Mouse (Mus musculus): ENCODE data around the gene Dlgap1. TPM values are rescaled to one million over a fixed set of nuclear protein-coding genes. Genes with fewer than 3 reads are reported as not detected.
A peak's percentile ranks its signal among the peaks of the same experiment; 100 is the strongest.
"Not testable (repeated sequence)": the region's sequence is repeated elsewhere in the genome, so short reads cannot be mapped to it uniquely, and the experiment has no call there.

Gene Dlgap1
- polyA plus RNA-seq, 1 experiment from 2014 or later = 0.50 TPM

DNA sequence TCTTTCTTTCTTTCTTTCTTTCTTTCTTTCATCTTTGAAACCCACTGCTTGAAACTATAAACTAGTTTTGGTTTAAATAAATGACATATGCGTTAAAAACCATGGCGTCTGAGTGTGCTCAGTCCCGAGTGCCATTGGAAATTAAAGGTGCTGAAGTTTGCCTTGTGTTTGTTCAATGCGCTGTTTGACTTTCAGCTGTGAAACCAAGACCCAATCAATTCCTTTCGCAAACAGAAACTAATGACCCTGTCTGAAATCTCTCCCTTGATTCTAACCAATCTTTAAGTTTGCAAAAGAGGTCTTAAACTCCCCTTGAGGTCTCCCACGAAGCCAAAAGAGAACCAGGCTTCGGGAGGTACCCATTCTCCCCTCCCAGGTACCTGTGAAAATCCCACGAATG, 854.2 kb downstream of the Dlgap1 start:
- no peak overlapping the region for H3K4me3 ChIP-seq
- 73% methylated on average over 8 of the region's 8 CpGs for WGBS
- H3K27ac ChIP-seq = no peak overlapping the region
- no peak overlapping the region for H3K9ac ChIP-seq
- peaks cover 22% of the 10 kb centered on the region for H3K27me3 ChIP-seq
- no peaks in the 10 kb centered on the region for H3K36me3 ChIP-seq
- no peak for ATAC-seq (replicated peaks; ENCODE audit: insufficient number of reproducible peaks, insufficient read depth, low FRiP score, low read depth)
- no peak overlapping the region for H3K4me2 ChIP-seq
- no peaks in the 10 kb centered on the region for H3K9me3 ChIP-seq (replicated peaks)
- peaks cover 2% of the 10 kb centered on the region; the same call in 1 of the 2 replicates for H3K4me1 ChIP-seq (replicated peaks)

DNA sequence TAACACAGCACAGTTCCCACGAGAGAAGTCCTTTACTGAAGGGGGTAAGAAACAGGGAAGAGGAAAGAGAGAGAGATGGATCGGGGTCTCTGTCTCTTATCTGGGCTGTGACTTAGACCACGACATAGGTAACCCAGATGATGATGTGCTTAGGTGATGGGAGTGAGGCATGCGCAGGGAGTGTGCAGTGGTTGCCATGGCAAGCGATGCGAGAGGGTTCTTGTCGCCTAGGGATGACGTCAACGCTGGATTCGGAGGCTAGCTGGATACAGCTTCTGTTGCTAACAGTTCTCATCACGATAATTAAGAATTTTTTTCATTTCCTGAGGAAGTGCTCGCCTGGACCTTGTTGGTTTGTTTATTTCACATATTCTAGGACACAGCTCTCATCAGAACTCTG, 857.4 kb downstream of the Dlgap1 start:
- H3K27me3 ChIP-seq = no peaks in the 10 kb centered on the region
- no peaks in the 10 kb centered on the region for H3K36me3 ChIP-seq
- ATAC-seq (replicated peaks; ENCODE audit: insufficient number of reproducible peaks, insufficient read depth, low FRiP score, low read depth) = no peak
- WGBS = 75% methylated on average over 12 of the region's 12 CpGs
- H3K4me1 ChIP-seq (replicated peaks) = no peaks in the 10 kb centered on the region
- no peak overlapping the region for H3K4me3 ChIP-seq
- no peak overlapping the region for H3K4me2 ChIP-seq
- H3K9ac ChIP-seq = no peak overlapping the region
- no peak overlapping the region for H3K27ac ChIP-seq
- no peaks in the 10 kb centered on the region for H3K9me3 ChIP-seq (replicated peaks)

DNA sequence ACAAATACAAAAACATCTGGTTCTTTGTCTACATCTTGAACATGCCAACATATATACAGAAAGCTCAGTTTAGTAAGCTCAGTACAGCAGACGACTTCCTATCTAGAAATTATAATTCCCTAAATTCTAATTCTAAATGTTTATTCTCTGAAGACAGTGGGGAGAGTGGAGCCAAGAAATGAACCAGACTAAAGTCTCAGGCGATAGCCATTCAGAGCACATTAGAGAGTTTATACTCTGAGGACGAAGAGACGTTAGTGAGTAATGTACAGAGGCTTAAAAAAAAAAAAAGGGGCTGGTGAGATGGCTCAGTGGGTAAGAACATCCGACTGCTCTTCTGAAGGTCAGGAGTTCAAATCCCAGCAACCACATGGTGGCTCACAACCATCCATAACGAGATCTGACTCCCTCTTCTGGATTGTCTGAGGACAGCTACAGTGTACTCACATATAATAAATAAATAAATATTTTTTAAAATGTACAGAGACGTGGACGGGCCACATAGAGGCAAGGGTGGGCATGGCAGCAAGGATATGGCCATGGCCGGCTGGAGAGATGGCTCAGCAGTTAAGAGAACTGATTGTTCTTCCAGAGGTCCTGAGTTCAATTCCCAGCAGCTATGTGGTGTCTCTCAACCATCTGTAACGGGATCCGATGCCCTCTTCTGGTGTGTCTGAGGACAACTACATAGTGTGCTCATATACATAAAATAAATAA, 858.7 kb downstream of the Dlgap1 start:
- ATAC-seq (replicated peaks; ENCODE audit: insufficient number of reproducible peaks, insufficient read depth, low FRiP score, low read depth); H3K4me3 ChIP-seq; H3K4me1 ChIP-seq (replicated peaks); H3K27me3 ChIP-seq; H3K36me3 ChIP-seq; H3K9me3 ChIP-seq (replicated peaks); H3K9ac ChIP-seq; H3K4me2 ChIP-seq; H3K27ac ChIP-seq: not testable (repeated sequence)
- 82% methylated on average over 11 of the region's 11 CpGs for WGBS

GRCm38 (mm10) chr17:70828180-70828528, 859.3 kb downstream of the Dlgap1 start:
- no peak overlapping the region for H3K27ac ChIP-seq
- WGBS = 77% methylated on average over 4 of the region's 4 CpGs
- ATAC-seq (replicated peaks; ENCODE audit: insufficient number of reproducible peaks, insufficient read depth, low FRiP score, low read depth) = no peak

GRCm38 (mm10) chr17:70828569-70828968, 859.7 kb downstream of the Dlgap1 start:
- H3K9ac ChIP-seq = no peak overlapping the region
- H3K36me3 ChIP-seq = no peaks in the 10 kb centered on the region
- H3K27ac ChIP-seq = no peak overlapping the region
- H3K4me2 ChIP-seq = no peak overlapping the region
- no peak for ATAC-seq (replicated peaks; ENCODE audit: insufficient number of reproducible peaks, insufficient read depth, low FRiP score, low read depth)
- no peak overlapping the region for H3K4me3 ChIP-seq
- WGBS = 78% methylated on average over 2 of the region's 2 CpGs
- no peaks in the 10 kb centered on the region for H3K4me1 ChIP-seq (replicated peaks)
- H3K9me3 ChIP-seq (replicated peaks) = no peaks in the 10 kb centered on the region
- H3K27me3 ChIP-seq = peaks cover 3% of the 10 kb centered on the region

More at GRCm38 (mm10) chr17:70828180-70828528, 859.3 kb downstream of the Dlgap1 start:
- Histone ChIP-seq H3K4me2 (no peak overlapping the region), H3K4me1 (replicated peaks) (no peaks in the 10 kb centered on the region), H3K9me3 (replicated peaks) (no peaks in the 10 kb centered on the region), H3K36me3 (no peaks in the 10 kb centered on the region), H3K27me3 (no peaks in the 10 kb centered on the region; the same call in 1 of the 2 replicates), H3K9ac (no peak overlapping the region), H3K4me3 (no peak overlapping the region)

DNA sequence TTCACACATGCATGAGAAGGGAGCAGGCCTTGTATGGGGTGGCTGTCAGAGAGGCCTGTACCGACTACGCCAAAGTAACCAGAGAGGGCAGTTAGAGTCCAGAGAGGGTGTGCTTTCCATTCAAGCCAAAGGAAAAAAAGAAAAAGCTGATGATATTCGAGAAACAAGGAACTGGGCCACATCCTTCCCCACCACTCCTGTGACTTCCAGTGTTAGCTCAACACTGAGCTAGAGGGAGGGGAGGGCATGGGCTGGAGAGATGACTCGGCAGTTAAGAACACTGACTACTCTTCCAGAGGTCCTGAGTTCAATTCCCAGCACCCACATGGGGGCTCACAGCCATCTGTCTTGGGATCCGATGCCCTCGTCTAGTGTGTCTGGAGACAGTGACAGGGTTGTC, 860.3 kb downstream of the Dlgap1 start:
- Histone ChIP-seq H3K27me3 (peaks cover 5% of the 10 kb centered on the region), H3K4me3 (no peak overlapping the region), H3K4me1 (replicated peaks) (peaks cover under 1% of the 10 kb centered on the region), H3K4me2 (no peak overlapping the region), H3K27ac (no peak overlapping the region), H3K36me3 (no peaks in the 10 kb centered on the region), H3K9ac (no peak overlapping the region), H3K9me3 (replicated peaks) (no peaks in the 10 kb centered on the region)
- 81% methylated on average over 6 of the region's 6 CpGs for WGBS
- ATAC-seq (replicated peaks; ENCODE audit: insufficient number of reproducible peaks, insufficient read depth, low FRiP score, low read depth) = no peak

DNA sequence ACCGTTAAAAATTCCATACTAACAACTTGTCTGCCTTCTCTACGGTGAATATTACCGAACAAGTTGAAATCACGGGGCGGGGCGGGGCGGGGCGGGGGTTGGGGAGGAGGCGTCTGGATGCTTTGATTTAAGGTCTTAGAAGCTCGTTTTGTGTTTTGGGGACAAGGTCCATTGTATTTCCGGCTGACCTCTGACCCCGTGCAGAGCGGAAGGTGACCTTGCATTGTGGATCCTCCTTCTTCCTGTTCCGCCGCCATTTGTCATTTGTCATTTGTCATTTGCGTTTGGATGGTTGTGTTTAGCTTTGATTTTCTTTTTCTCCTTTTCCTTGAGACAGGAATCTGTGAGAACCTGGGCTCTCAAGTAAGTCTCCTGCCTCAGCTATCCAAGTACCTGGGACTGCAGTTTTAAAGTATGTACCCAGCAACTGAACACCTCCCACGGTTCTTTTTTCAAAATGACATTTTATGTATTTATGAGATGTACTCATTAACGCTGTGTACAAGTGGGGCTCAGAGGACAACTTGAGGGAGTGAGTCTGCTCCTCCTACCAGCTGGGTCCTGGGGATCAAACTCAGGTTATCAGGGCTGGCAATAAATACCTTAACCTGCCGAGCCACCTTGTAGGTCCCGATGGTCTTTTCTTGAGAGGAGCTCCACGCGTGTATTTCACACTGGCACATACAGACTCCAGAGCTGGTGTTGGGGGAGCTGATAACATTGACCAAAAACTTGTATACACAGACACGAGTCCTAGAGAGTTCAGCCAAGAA, 861.3 kb downstream of the Dlgap1 start:
- no peak for ATAC-seq (replicated peaks; ENCODE audit: insufficient number of reproducible peaks, insufficient read depth, low FRiP score, low read depth)
- H3K4me1 ChIP-seq (replicated peaks) = peaks cover 10% of the 10 kb centered on the region
- peaks cover 5% of the 10 kb centered on the region for H3K27me3 ChIP-seq
- no peaks in the 10 kb centered on the region for H3K9me3 ChIP-seq (replicated peaks)
- no peak overlapping the region for H3K4me3 ChIP-seq
- H3K27ac ChIP-seq = no peak overlapping the region
- WGBS = 84% methylated on average over 23 of the region's 23 CpGs
- no peak overlapping the region for H3K4me2 ChIP-seq
- no peaks in the 10 kb centered on the region for H3K36me3 ChIP-seq
- H3K9ac ChIP-seq = no peak overlapping the region

DNA sequence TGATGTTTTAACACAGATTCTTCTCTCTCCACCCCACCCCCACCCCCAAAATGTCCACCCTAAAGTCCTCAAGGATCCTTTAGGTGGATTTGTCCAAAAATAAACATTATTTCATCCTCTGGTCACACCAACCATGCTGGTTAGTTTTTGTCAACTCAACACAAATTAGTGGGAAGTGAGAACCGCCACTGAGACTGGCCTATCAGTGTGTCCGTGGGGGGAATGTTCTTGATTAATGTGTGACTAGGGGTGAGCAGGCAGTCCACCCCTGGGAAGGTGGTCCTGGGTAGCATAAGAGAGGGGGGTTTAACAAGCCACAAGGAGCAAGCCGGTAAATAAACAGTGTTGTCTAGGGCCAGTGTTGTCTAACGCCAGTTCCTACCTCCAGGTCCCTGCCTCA, 862.7 kb downstream of the Dlgap1 start:
- Histone ChIP-seq H3K27me3 (peaks cover 5% of the 10 kb centered on the region), H3K4me1 (replicated peaks) (peaks cover 13% of the 10 kb centered on the region), H3K36me3 (no peaks in the 10 kb centered on the region), H3K9me3 (replicated peaks) (no peaks in the 10 kb centered on the region), H3K27ac (no peak overlapping the region), H3K9ac (no peak overlapping the region), H3K4me2 (no peak overlapping the region), H3K4me3 (no peak overlapping the region)
- WGBS = 69% methylated on average over 4 of the region's 4 CpGs
- no peak for ATAC-seq (replicated peaks; ENCODE audit: insufficient number of reproducible peaks, insufficient read depth, low FRiP score, low read depth)

GRCm38 (mm10) chr17:70832544-70832943, 863.7 kb downstream of the Dlgap1 start:
- H3K27me3 ChIP-seq = peaks cover 5% of the 10 kb centered on the region
- no peak overlapping the region for H3K4me3 ChIP-seq
- no peaks in the 10 kb centered on the region for H3K36me3 ChIP-seq
- no peak overlapping the region for H3K4me2 ChIP-seq
- no peak overlapping the region for H3K27ac ChIP-seq
- H3K9ac ChIP-seq = no peak overlapping the region
- no peaks in the 10 kb centered on the region for H3K9me3 ChIP-seq (replicated peaks)
- peaks cover 13% of the 10 kb centered on the region for H3K4me1 ChIP-seq (replicated peaks)
- ATAC-seq (replicated peaks; ENCODE audit: insufficient number of reproducible peaks, insufficient read depth, low FRiP score, low read depth) = no peak; the same call in 1 of the 2 replicates
- WGBS = 76% methylated on average over 9 of the region's 9 CpGs

DNA sequence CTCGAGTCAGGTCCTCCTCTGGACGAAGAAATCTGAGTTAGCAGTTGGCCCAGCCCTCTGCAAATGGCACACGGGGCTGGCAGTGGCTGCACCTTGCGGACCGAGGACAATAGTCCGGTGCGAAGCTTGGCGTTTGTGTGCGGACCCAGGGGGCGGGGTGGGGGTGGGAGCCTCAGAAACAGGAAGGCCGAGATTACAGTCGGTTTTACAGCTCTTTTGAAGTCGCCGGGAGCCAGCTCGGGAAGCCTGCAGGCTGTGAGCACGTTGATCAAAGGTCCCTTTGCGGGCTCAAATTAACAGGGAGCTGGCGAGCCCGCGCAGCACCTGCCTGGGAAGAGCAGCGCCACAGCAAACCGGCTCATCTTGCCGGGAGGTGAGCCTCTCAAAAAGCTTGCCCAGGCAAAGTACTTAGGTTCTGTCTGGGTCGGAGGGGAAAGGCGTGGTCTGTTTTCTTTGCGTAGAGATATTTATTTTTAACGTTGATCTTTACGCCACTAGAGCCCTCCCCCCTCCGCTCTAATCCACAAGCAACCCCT, 865.6 kb downstream of the Dlgap1 start:
- no peaks in the 10 kb centered on the region for H3K36me3 ChIP-seq

GRCm38 (mm10) chr17:70835071-70835790, 866.4 kb downstream of the Dlgap1 start:
- Histone ChIP-seq H3K4me2 (peak overlapping the region; percentile 91), H3K27ac (no peak overlapping the region), H3K27me3 (peaks cover 5% of the 10 kb centered on the region), H3K36me3 (no peaks in the 10 kb centered on the region), H3K4me3 (peak overlapping the region; percentile 52), H3K9ac (peak overlapping the region; percentile 43), H3K4me1 (replicated peaks) (peaks cover 13% of the 10 kb centered on the region), H3K9me3 (replicated peaks) (no peaks in the 10 kb centered on the region)
- ATAC-seq (replicated peaks; ENCODE audit: insufficient number of reproducible peaks, insufficient read depth, low FRiP score, low read depth) = no peak
- WGBS = 8% methylated on average over 10 of the region's 10 CpGs

More for the DNA sequence above, 865.6 kb downstream of the Dlgap1 start:
- under 1% methylated on average over 29 of the region's 29 CpGs for WGBS
- Histone ChIP-seq H3K4me2 (peak overlapping the region; percentile 91), H3K27me3 (peaks cover 5% of the 10 kb centered on the region), H3K9me3 (replicated peaks) (no peaks in the 10 kb centered on the region), H3K4me3 (peak overlapping the region; percentile 52), H3K9ac (peak overlapping the region; percentile 43), H3K4me1 (replicated peaks) (peaks cover 13% of the 10 kb centered on the region), H3K27ac (no peak overlapping the region)
- ATAC-seq (replicated peaks; ENCODE audit: insufficient number of reproducible peaks, insufficient read depth, low FRiP score, low read depth) = no peak

Measured in heart, embryonic 15.5 days (tissue).